ENCODE assay signal across 8 mouse cellular contexts in the genomic region with DNA sequence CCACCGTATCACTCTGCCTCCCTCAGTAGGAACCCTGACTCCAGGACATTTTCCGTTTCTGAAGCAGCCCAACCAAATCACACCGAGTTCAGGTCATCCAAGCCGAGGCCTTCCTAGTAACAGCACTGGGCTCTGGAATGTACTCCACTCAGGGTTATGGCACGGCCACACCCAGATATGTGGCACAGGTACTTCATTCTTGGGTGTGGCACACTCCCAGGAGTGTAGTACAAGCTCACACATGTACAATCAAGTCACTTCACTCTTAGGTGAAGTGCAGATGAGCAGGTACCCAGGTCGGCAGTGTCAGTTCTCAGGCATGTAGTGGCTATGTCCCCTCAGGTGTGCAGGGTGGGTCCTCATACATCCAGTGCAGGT. TPM values are rescaled to one million over a fixed set of nuclear protein-coding genes. Genes with fewer than 3 reads are reported as not detected.
DNase-seq lines count a peak whose midpoint lies in the region; ATAC-seq and TF ChIP-seq lines count a peak whose summit lies in the region.

No protein-coding gene starts in this region.

- peak; percentile 79 for TF ChIP-seq EP300 in lung, postnatal 0 days (IDR thresholded peaks at IDR 0.05)

- H3K4me1 ChIP-seq in limb, embryonic 12.5 days (replicated peaks) = no peaks in the 10 kb centered on the region
- no peaks in the 10 kb centered on the region for H3K4me1 ChIP-seq in limb, embryonic 10.5 days
- no peaks in the 10 kb centered on the region for H3K4me1 ChIP-seq in hindbrain, embryonic 13.5 days (replicated peaks)
- H3K4me1 ChIP-seq in lung, postnatal 0 days (ENCODE audit: insufficient read depth, low read depth, low read length) = no peaks in the 10 kb centered on the region
- no peaks in the 10 kb centered on the region for H3K4me1 ChIP-seq in stomach, embryonic 16.5 days (ENCODE audit: control insufficient read depth, insufficient read depth, low read length)

- H3K36me3 ChIP-seq in limb, embryonic 12.5 days = peaks cover 42% of the 10 kb centered on the region
- H3K36me3 ChIP-seq in limb, embryonic 10.5 days = peaks cover 50% of the 10 kb centered on the region
- H3K36me3 ChIP-seq in hindbrain, embryonic 13.5 days = peaks cover 51% of the 10 kb centered on the region
- peaks cover 27% of the 10 kb centered on the region for H3K36me3 ChIP-seq in lung, postnatal 0 days (ENCODE audit: insufficient read depth, low read length)
- peaks cover 16% of the 10 kb centered on the region for H3K36me3 ChIP-seq in stomach, embryonic 16.5 days (ENCODE audit: control insufficient read depth, insufficient read depth, low read length)

- H3K27ac ChIP-seq in limb, embryonic 12.5 days = no peak overlapping the region
- no peak overlapping the region for H3K27ac ChIP-seq in limb, embryonic 10.5 days
- no peak overlapping the region for H3K27ac ChIP-seq in hindbrain, embryonic 13.5 days
- H3K27ac ChIP-seq in lung, postnatal 0 days (ENCODE audit: low read length) = peak overlapping the region; percentile 60; the same call in 1 of the 2 replicates
- H3K27ac ChIP-seq in stomach, embryonic 16.5 days (ENCODE audit: low read length) = peak overlapping the region; percentile 26; the same call in 1 of the 2 replicates

- no peaks in the 10 kb centered on the region for H3K27me3 ChIP-seq in limb, embryonic 12.5 days
- no peaks in the 10 kb centered on the region for H3K27me3 ChIP-seq in limb, embryonic 10.5 days (ENCODE audit: low read depth, poor library complexity, severe bottlenecking)
- no peaks in the 10 kb centered on the region for H3K27me3 ChIP-seq in hindbrain, embryonic 13.5 days
- H3K27me3 ChIP-seq in lung, postnatal 0 days (replicated peaks; ENCODE audit: insufficient read depth, low read length) = no peaks in the 10 kb centered on the region
- no peaks in the 10 kb centered on the region for H3K27me3 ChIP-seq in stomach, embryonic 16.5 days (ENCODE audit: control insufficient read depth, insufficient read depth, low read length)

- peak; percentile 45; the same call in 1 of the 2 replicates for ATAC-seq in limb, embryonic 12.5 days (ENCODE audit: insufficient number of reproducible peaks, insufficient read depth, low FRiP score, low TSS enrichment, low read depth)
- ATAC-seq in hindbrain, embryonic 13.5 days (ENCODE audit: low FRiP score) = peak; percentile 55; the same call in 1 of the 2 replicates
- peak; percentile 96 for ATAC-seq in lung, postnatal 0 days
- peak; percentile 71; the same call in 1 of the 2 replicates for ATAC-seq in stomach, embryonic 16.5 days (ENCODE audit: insufficient read depth, low FRiP score)

- TF ChIP-seq CTCF in lung, postnatal 0 days (IDR thresholded peaks at IDR 0.05) = no peak

- H3K9ac ChIP-seq in limb, embryonic 12.5 days (replicated peaks) = no peak overlapping the region
- H3K9ac ChIP-seq in hindbrain, embryonic 13.5 days = no peak overlapping the region
- no peak overlapping the region for H3K9ac ChIP-seq in lung, postnatal 0 days (replicated peaks; ENCODE audit: low read depth)
- H3K9ac ChIP-seq in stomach, embryonic 16.5 days (ENCODE audit: low read length) = no peak overlapping the region

- no peak overlapping the region for H3K4me3 ChIP-seq in limb, embryonic 12.5 days (replicated peaks)
- no peak overlapping the region for H3K4me3 ChIP-seq in limb, embryonic 10.5 days
- no peak overlapping the region for H3K4me3 ChIP-seq in hindbrain, embryonic 13.5 days
- H3K4me3 ChIP-seq in lung, postnatal 0 days (ENCODE audit: low read depth, low read length) = no peak overlapping the region
- no peak overlapping the region for H3K4me3 ChIP-seq in stomach, embryonic 16.5 days (replicated peaks; ENCODE audit: low read length)

- intact Hi-C loops in left cerebral cortex, postnatal 14 days (cut with DNase I) = loop anchor here (1.0 to 5.0 kb wide), 3 partner anchors 109 to 329 kb away; no protein-coding TSS in a partner anchor

- 74% methylated on average over 6 of the region's 6 CpGs for WGBS in limb, embryonic 12.5 days
- WGBS in limb, embryonic 10.5 days = 85% methylated on average over 6 of the region's 6 CpGs
- 88% methylated on average over 6 of the region's 6 CpGs for WGBS in hindbrain, embryonic 13.5 days
- WGBS in lung, postnatal 0 days = 55% methylated on average over 6 of the region's 6 CpGs
- 58% methylated on average over 6 of the region's 6 CpGs for WGBS in stomach, embryonic 16.5 days

- no peaks in the 10 kb centered on the region for H3K9me3 ChIP-seq in limb, embryonic 12.5 days
- H3K9me3 ChIP-seq in limb, embryonic 10.5 days (replicated peaks) = no peaks in the 10 kb centered on the region
- H3K9me3 ChIP-seq in hindbrain, embryonic 13.5 days = no peaks in the 10 kb centered on the region
- no peaks in the 10 kb centered on the region for H3K9me3 ChIP-seq in lung, postnatal 0 days (ENCODE audit: low read length)
- no peaks in the 10 kb centered on the region for H3K9me3 ChIP-seq in stomach, embryonic 16.5 days (replicated peaks; ENCODE audit: control insufficient read depth, low read length)

- H3K4me2 ChIP-seq in limb, embryonic 12.5 days = no peak overlapping the region
- no peak overlapping the region for H3K4me2 ChIP-seq in hindbrain, embryonic 13.5 days
- H3K4me2 ChIP-seq in lung, postnatal 0 days (replicated peaks; ENCODE audit: low read depth, low read length) = no peak overlapping the region
- H3K4me2 ChIP-seq in stomach, embryonic 16.5 days (ENCODE audit: low read depth, low read length) = no peak overlapping the region

- DNase-seq in limb, embryonic 10.5 days (ENCODE audit: low spot score) = no peak
- peak; percentile 67 for DNase-seq in lung, postnatal 0 days (ENCODE audit: low spot score)
- DNase-seq in embryo, embryonic 11 days = no peak
- no peak for DNase-seq in adrenal gland, adult 2 months
- no peak for DNase-seq in left cerebral cortex, postnatal 14 days (ENCODE audit: low spot score in 2 of 2)

RNA-seq across cellular contexts. Expression of gene Ahrr, which starts 9.5 kb away (rescaled TPM):
- polyA plus RNA-seq in limb, embryonic 12.5 days (2016; fragmentation: Nextera tagmentation; extraction: Ambion mirVana) = 1.3 and 1.6 TPM in 2 replicates
- 1.1 TPM in 2 replicates for polyA plus RNA-seq in limb, embryonic 10.5 days (2016; fragmentation: Nextera tagmentation; extraction: Ambion mirVana)
- polyA plus RNA-seq in hindbrain, embryonic 13.5 days (2015; fragmentation: Nextera tagmentation; extraction: Ambion mirVana) = 0.49 and 0.61 TPM in 2 replicates
- 0.21 and 0.37 TPM in 2 replicates for polyA plus RNA-seq in lung, postnatal 0 days (2015; fragmentation: Nextera tagmentation; extraction: Ambion mirVana)
- polyA plus RNA-seq in stomach, embryonic 16.5 days (2015; fragmentation: Nextera tagmentation; extraction: Ambion mirVana) = 0.28 and 0.72 TPM in 2 replicates
- total RNA-seq in adrenal gland, adult 2 months (2021) = 1 to 10 TPM in 1 of 2 experiments, under 1 TPM in 1; 0.81 to 1.9 TPM
- polyA plus RNA-seq in adrenal gland, adult 2 months (2012; rRNA removed) = 1.1 and 1.6 TPM in 2 replicates
- total RNA-seq in left cerebral cortex, postnatal 14 days (2021) = 1 to 10 TPM in 1 of 2 experiments, under 1 TPM in 1; 0.86 to 1.2 TPM

RNA-seq across cellular contexts. Expression of gene Pdcd6, which starts 15.8 kb away (rescaled TPM):
- polyA plus RNA-seq in limb, embryonic 12.5 days (2016; fragmentation: Nextera tagmentation; extraction: Ambion mirVana) = 130 and 139 TPM in 2 replicates
- 134 and 136 TPM in 2 replicates for polyA plus RNA-seq in limb, embryonic 10.5 days (2016; fragmentation: Nextera tagmentation; extraction: Ambion mirVana)
- polyA plus RNA-seq in hindbrain, embryonic 13.5 days (2015; fragmentation: Nextera tagmentation; extraction: Ambion mirVana) = 119 and 123 TPM in 2 replicates
- 140 and 151 TPM in 2 replicates for polyA plus RNA-seq in lung, postnatal 0 days (2015; fragmentation: Nextera tagmentation; extraction: Ambion mirVana)
- polyA plus RNA-seq in stomach, embryonic 16.5 days (2015; fragmentation: Nextera tagmentation; extraction: Ambion mirVana) = 153 and 164 TPM in 2 replicates
- 100 to 1,000 TPM; 143 to 150 TPM for total RNA-seq in adrenal gland, adult 2 months (2021)
- 83.4 and 84.4 TPM in 2 replicates for polyA plus RNA-seq in adrenal gland, adult 2 months (2012; rRNA removed)
- total RNA-seq in left cerebral cortex, postnatal 14 days (2021) = 10 to 100 TPM; 76.3 to 76.6 TPM

RNA-seq across cellular contexts. Expression of gene Sdha, which starts 48.5 kb away (rescaled TPM):
- 235 and 236 TPM in 2 replicates for polyA plus RNA-seq in limb, embryonic 12.5 days (2016; fragmentation: Nextera tagmentation; extraction: Ambion mirVana)
- polyA plus RNA-seq in limb, embryonic 10.5 days (2016; fragmentation: Nextera tagmentation; extraction: Ambion mirVana) = 257 and 263 TPM in 2 replicates
- polyA plus RNA-seq in hindbrain, embryonic 13.5 days (2015; fragmentation: Nextera tagmentation; extraction: Ambion mirVana) = 202 and 213 TPM in 2 replicates
- polyA plus RNA-seq in lung, postnatal 0 days (2015; fragmentation: Nextera tagmentation; extraction: Ambion mirVana) = 141 and 162 TPM in 2 replicates
- polyA plus RNA-seq in stomach, embryonic 16.5 days (2015; fragmentation: Nextera tagmentation; extraction: Ambion mirVana) = 273 and 292 TPM in 2 replicates
- total RNA-seq in adrenal gland, adult 2 months (2021) = 100 to 1,000 TPM; 601 to 696 TPM
- polyA plus RNA-seq in adrenal gland, adult 2 months (2012; rRNA removed) = 99.4 and 128 TPM in 2 replicates
- 100 to 1,000 TPM; 269 to 280 TPM for total RNA-seq in left cerebral cortex, postnatal 14 days (2021)

RNA-seq across cellular contexts. Expression of gene Ccdc127, which starts 48.5 kb away (rescaled TPM):
- polyA plus RNA-seq in limb, embryonic 12.5 days (2016; fragmentation: Nextera tagmentation; extraction: Ambion mirVana) = 61.5 and 67.4 TPM in 2 replicates
- polyA plus RNA-seq in limb, embryonic 10.5 days (2016; fragmentation: Nextera tagmentation; extraction: Ambion mirVana) = 52.7 and 54.0 TPM in 2 replicates
- polyA plus RNA-seq in hindbrain, embryonic 13.5 days (2015; fragmentation: Nextera tagmentation; extraction: Ambion mirVana) = 50.7 and 50.9 TPM in 2 replicates
- polyA plus RNA-seq in lung, postnatal 0 days (2015; fragmentation: Nextera tagmentation; extraction: Ambion mirVana) = 26.0 and 29.1 TPM in 2 replicates
- 53.2 and 60.8 TPM in 2 replicates for polyA plus RNA-seq in stomach, embryonic 16.5 days (2015; fragmentation: Nextera tagmentation; extraction: Ambion mirVana)
- total RNA-seq in adrenal gland, adult 2 months (2021) = 10 to 100 TPM; 51.0 to 58.7 TPM
- polyA plus RNA-seq in adrenal gland, adult 2 months (2012; rRNA removed) = 1.1 and 1.3 TPM in 2 replicates
- 10 to 100 TPM; 64.6 to 64.9 TPM for total RNA-seq in left cerebral cortex, postnatal 14 days (2021)

Comparison
In these comparisons a context has a peak if more than half of its experiments do, and no peak if none do; other contexts are left out.
1. ATAC-seq: peak in every context shown above with its lines; median percentile 96 in lung, postnatal 0 days; 71 in stomach, embryonic 16.5 days; 55 in hindbrain, embryonic 13.5 days; 45 in limb, embryonic 12.5 days.
2. H3K27ac ChIP-seq: peak in lung, postnatal 0 days (single experiment) and stomach, embryonic 16.5 days (single experiment); none in limb, embryonic 12.5 days (single experiment), limb, embryonic 10.5 days (single experiment) and hindbrain, embryonic 13.5 days (single experiment).